Mouse (Mus musculus): ENCODE results near the gene Ntm. TPM values are rescaled to one million over a fixed set of nuclear protein-coding genes. Genes with fewer than 3 reads are reported as not detected.
A peak's percentile ranks its signal among the peaks of the same experiment; 100 is the strongest.

The Ntm gene
- polyA plus RNA-seq, 1 experiment from 2014 or later, result 267 TPM

- Histone ChIP-seq H3K9me3 (replicated peaks; ENCODE audit: control insufficient read depth, low read length, poor library complexity, severe bottlenecking) (no peaks in the 10 kb centered on the region), H3K4me1 (ENCODE audit: control insufficient read depth, insufficient read depth, low read length) (peaks cover 8% of the 10 kb centered on the region; the same call in 1 of the 2 replicates), H3K36me3 (ENCODE audit: control insufficient read depth, insufficient read depth, low read length) (no peaks in the 10 kb centered on the region), H3K27ac (ENCODE audit: low read length) (0 out of 2 replicates have a peak overlapping the region, but pooled peaks have one; percentile 10), H3K27me3 (ENCODE audit: control insufficient read depth, insufficient read depth, low read depth, low read length) (no peaks in the 10 kb centered on the region), H3K9ac (ENCODE audit: low read depth, low read length) (no peak overlapping the region), H3K4me2 (ENCODE audit: low read length) (no peak overlapping the region), H3K4me3 (ENCODE audit: low read depth, low read length) (no peak overlapping the region)
- ATAC-seq, result peak; percentile 72; the same call in 1 of the 2 replicates
- WGBS, result 51% methylated on average over 11 of the region's 11 CpGs
Measured at GRCm38 (mm10) chr9:29772625-29773388, 190.1 kb downstream of the Ntm start.

DNA sequence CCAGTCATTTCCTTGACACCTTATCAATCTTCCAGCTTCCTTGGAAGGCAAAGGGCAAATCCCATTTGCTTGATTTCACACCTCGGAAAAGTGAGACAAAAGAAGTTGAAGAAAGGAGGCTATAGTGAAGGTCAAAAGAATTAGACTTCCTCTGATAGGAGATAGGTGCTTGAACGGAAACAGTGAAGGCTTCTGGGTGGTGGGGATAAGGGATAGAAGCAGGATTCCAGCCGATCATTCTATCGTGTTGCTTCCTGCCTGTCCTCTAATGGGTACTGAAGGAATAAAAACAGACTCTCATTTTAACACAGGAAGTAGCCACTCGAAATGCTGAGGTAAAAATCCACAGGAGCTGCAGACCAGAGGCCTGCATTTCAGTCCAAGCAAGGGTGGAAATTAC lies 191.1 kb downstream of the Ntm start:
- Histone ChIP-seq H3K4me2 (ENCODE audit: low read length) (no peak overlapping the region), H3K4me3 (ENCODE audit: low read depth, low read length) (no peak overlapping the region), H3K9ac (ENCODE audit: low read depth, low read length) (no peak overlapping the region), H3K27ac (ENCODE audit: low read length) (no peak overlapping the region), H3K4me1 (ENCODE audit: control insufficient read depth, insufficient read depth, low read length) (peaks cover 14% of the 10 kb centered on the region; the same call in 1 of the 2 replicates), H3K9me3 (replicated peaks; ENCODE audit: control insufficient read depth, low read length, poor library complexity, severe bottlenecking) (no peaks in the 10 kb centered on the region), H3K27me3 (ENCODE audit: control insufficient read depth, insufficient read depth, low read depth, low read length) (no peaks in the 10 kb centered on the region), H3K36me3 (ENCODE audit: control insufficient read depth, insufficient read depth, low read length) (no peaks in the 10 kb centered on the region)
- 42% methylated on average over 5 of the region's 5 CpGs for WGBS
- no peak for ATAC-seq

DNA sequence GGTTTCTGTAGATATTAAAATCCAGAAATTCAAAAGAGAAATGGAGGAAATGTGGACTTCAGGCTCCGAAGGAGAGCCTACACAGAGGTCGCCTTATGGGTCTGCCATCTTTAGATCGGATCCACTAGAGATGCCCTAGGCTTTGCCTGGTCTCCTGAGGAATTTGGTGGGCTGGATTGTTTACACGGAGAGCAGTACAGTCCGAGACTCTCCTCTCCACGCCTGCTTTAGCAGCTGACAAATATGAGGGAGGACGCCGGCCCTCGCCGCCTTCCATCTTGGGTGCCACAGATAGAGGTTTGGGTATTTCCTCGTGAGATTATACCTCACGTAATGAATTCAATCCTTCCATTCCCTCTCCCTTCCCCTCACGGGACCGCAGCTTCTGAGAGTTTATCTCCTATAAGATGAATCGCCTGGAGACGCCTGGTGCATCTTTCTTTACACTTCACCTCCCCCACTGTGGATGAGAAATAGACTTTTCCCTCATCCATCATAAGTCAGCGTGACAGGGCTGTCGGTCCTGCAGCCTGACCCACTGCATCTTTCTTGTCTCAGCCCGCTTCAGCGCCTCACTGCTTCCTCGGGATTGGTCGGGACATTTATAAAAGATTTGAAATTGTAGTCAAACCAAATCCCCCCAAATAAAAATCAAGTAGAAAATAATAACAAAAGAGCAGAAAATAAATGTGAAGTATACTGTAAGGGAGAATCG lies 191.7 kb downstream of the Ntm start:
- 62% methylated on average over 23 of the region's 23 CpGs for WGBS
- Histone ChIP-seq H3K27me3 (ENCODE audit: control insufficient read depth, insufficient read depth, low read depth, low read length) (no peaks in the 10 kb centered on the region), H3K4me1 (ENCODE audit: control insufficient read depth, insufficient read depth, low read length) (peaks cover 20% of the 10 kb centered on the region; the same call in 1 of the 2 replicates), H3K9me3 (replicated peaks; ENCODE audit: control insufficient read depth, low read length, poor library complexity, severe bottlenecking) (no peaks in the 10 kb centered on the region), H3K27ac (ENCODE audit: low read length) (0 out of 2 replicates have a peak overlapping the region, but pooled peaks have one; percentile 2), H3K36me3 (ENCODE audit: control insufficient read depth, insufficient read depth, low read length) (no peaks in the 10 kb centered on the region), H3K4me2 (ENCODE audit: low read length) (no peak overlapping the region), H3K9ac (ENCODE audit: low read depth, low read length) (no peak overlapping the region), H3K4me3 (ENCODE audit: low read depth, low read length) (no peak overlapping the region)
- no peak for ATAC-seq

GRCm38 (mm10) chr9:29769361-29769760 lies 193.6 kb downstream of the Ntm start:
- ATAC-seq, result no peak
- no peak overlapping the region for H3K27ac ChIP-seq (ENCODE audit: low read length)
- H3K36me3 ChIP-seq (ENCODE audit: control insufficient read depth, insufficient read depth, low read length), result no peaks in the 10 kb centered on the region
- no peak overlapping the region for H3K9ac ChIP-seq (ENCODE audit: low read depth, low read length)
- no peaks in the 10 kb centered on the region for H3K27me3 ChIP-seq (ENCODE audit: control insufficient read depth, insufficient read depth, low read depth, low read length)
- H3K9me3 ChIP-seq (replicated peaks; ENCODE audit: control insufficient read depth, low read length, poor library complexity, severe bottlenecking), result no peaks in the 10 kb centered on the region
- H3K4me1 ChIP-seq (ENCODE audit: control insufficient read depth, insufficient read depth, low read length), result peaks cover 22% of the 10 kb centered on the region; the same call in 1 of the 2 replicates
- H3K4me3 ChIP-seq (ENCODE audit: low read depth, low read length), result no peak overlapping the region
- H3K4me2 ChIP-seq (ENCODE audit: low read length), result no peak overlapping the region
- 53% methylated on average over 4 of the region's 4 CpGs for WGBS

DNA sequence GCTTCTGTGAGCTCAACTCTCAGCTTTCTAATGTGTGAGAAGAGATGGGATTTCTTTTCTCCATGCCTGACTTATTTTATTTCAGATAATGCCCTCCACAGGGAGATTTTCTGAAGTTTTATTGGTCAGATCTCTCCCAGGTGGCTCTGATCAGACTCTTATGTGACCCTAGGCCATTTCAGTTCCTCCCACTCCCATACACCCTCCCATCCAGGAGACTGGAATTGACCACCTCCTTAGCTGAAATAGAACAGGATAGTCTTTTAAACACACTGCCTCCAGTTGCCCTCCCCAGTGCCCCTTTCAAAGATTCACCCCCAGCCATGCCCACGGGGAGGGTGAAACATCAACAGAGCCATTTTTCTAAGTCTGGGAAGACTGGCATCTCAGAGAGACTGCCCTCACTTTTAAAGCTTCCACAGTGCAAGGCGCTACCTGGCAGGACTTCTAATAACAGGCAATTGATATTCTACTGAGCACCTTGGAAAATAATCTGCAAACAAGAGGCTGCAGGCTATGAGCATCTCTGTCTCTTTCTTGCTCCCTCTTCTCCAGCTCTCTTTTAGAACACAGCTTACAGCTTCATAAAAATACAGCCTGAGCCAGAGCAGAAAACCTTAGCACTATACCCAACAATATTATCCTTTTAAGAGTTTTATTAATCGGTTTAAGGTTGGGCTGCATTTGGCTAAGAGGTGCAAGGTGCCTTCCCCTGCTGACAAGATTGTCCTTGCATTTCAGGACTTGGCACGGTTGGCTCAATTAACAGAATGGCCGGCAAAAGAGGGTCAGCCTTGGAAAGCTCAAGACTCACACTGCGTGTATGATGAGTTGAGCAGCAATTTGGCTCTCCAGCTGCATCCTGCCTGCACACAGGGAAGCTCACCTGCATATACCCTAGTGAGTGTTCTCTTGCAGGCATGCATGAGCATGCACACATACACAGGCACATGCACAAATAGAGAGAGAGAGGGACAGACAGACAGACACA lies 196.7 kb downstream of the Ntm start:
- H3K4me1 ChIP-seq (ENCODE audit: control insufficient read depth, insufficient read depth, low read length), result peaks cover 22% of the 10 kb centered on the region
- 0 out of 2 replicates have a peak overlapping the region, but pooled peaks have one; percentile 16 for H3K9ac ChIP-seq (ENCODE audit: low read depth, low read length)
- WGBS, result 42% methylated on average over 6 of the region's 6 CpGs
- H3K27ac ChIP-seq (ENCODE audit: low read length), result peak overlapping the region; percentile 65
- H3K36me3 ChIP-seq (ENCODE audit: control insufficient read depth, insufficient read depth, low read length), result no peaks in the 10 kb centered on the region
- H3K4me3 ChIP-seq (ENCODE audit: low read depth, low read length), result no peak overlapping the region
- no peaks in the 10 kb centered on the region for H3K9me3 ChIP-seq (replicated peaks; ENCODE audit: control insufficient read depth, low read length, poor library complexity, severe bottlenecking)
- H3K4me2 ChIP-seq (ENCODE audit: low read length), result no peak overlapping the region
- peak; percentile 46; the same call in 1 of the 2 replicates for ATAC-seq
- H3K27me3 ChIP-seq (ENCODE audit: control insufficient read depth, insufficient read depth, low read depth, low read length), result no peaks in the 10 kb centered on the region

DNA sequence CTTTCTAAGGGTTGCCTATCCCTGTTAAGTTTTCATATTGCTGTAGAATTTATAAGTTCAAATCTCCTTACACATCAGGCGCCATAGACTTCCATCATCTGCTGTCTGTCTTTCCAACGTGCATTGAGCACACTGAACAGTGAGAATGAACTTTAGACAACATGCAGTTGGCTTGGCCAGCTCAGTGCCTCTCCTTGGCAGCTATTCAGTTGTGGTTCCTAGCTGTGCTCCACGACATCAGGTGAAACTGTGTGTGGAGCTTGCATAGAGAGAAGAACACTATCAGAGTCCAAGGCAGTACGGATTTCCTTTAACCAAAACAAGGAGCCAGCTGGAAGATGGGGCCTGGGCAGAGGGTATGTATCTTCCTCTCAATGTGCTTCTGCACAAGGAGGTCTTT lies 199.6 kb downstream of the Ntm start:
- WGBS, result 91% methylated on average over 4 of the region's 4 CpGs
- peaks cover 22% of the 10 kb centered on the region for H3K4me1 ChIP-seq (ENCODE audit: control insufficient read depth, insufficient read depth, low read length)
- no peak overlapping the region for H3K9ac ChIP-seq (ENCODE audit: low read depth, low read length)
- no peak for ATAC-seq
- H3K4me3 ChIP-seq (ENCODE audit: low read depth, low read length), result no peak overlapping the region
- H3K36me3 ChIP-seq (ENCODE audit: control insufficient read depth, insufficient read depth, low read length), result no peaks in the 10 kb centered on the region
- H3K27me3 ChIP-seq (ENCODE audit: control insufficient read depth, insufficient read depth, low read depth, low read length), result no peaks in the 10 kb centered on the region
- H3K27ac ChIP-seq (ENCODE audit: low read length), result no peak overlapping the region
- H3K4me2 ChIP-seq (ENCODE audit: low read length), result no peak overlapping the region
- H3K9me3 ChIP-seq (replicated peaks; ENCODE audit: control insufficient read depth, low read length, poor library complexity, severe bottlenecking), result no peaks in the 10 kb centered on the region

DNA sequence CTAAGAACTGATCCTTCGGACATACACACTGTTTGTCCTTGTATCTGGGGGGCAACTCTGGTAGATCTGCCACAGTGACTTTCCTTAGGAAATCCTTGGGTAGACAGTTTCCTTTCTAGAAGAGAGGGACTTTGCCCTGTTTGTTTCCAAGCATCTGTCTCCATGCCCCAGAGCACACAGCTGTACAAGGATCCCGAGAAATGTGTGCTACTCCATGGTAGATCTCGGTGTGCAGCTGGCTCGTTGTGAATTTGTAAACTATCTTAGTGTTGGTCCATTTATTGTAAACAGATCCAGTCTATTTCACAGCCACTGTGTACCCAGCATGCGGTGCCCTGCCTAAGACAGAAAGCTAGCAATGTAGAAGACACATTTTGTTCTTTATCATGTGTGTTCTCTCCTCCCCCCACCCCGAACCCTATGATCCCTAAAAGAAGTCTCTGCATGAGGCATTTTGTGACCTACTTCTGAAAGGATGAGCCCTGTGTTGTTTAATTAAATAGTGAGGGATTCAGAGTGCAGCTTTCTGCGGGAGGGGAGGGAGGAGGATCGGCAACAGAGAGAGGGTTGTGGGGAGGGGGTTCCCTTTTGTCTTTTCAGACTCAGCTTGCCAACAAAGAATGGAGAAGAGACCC lies 200.9 kb downstream of the Ntm start:
- Histone ChIP-seq H3K4me3 (ENCODE audit: low read depth, low read length) (no peak overlapping the region), H3K9ac (ENCODE audit: low read depth, low read length) (no peak overlapping the region), H3K36me3 (ENCODE audit: control insufficient read depth, insufficient read depth, low read length) (no peaks in the 10 kb centered on the region), H3K27me3 (ENCODE audit: control insufficient read depth, insufficient read depth, low read depth, low read length) (no peaks in the 10 kb centered on the region), H3K4me2 (ENCODE audit: low read length) (no peak overlapping the region), H3K27ac (ENCODE audit: low read length) (no peak overlapping the region), H3K4me1 (ENCODE audit: control insufficient read depth, insufficient read depth, low read length) (peaks cover 17% of the 10 kb centered on the region), H3K9me3 (replicated peaks; ENCODE audit: control insufficient read depth, low read length, poor library complexity, severe bottlenecking) (no peaks in the 10 kb centered on the region)
- 20% methylated on average over 8 of the region's 8 CpGs for WGBS
- ATAC-seq, result peak; percentile 49; the same call in 1 of the 2 replicates

GRCm38 (mm10) chr9:29761511-29761910 lies 201.4 kb downstream of the Ntm start:
- whole genome bisulfite sequencing, result 60% methylated on average over 5 of the region's 5 CpGs
- H3K9me3 ChIP-seq (replicated peaks; ENCODE audit: control insufficient read depth, low read length, poor library complexity, severe bottlenecking), result no peaks in the 10 kb centered on the region
- 0 out of 2 replicates have a peak, but pooled peaks have one; percentile 25 for ATAC-seq

More at GRCm38 (mm10) chr9:29761511-29761910, 201.4 kb downstream of the Ntm start:
- H3K4me2 ChIP-seq (ENCODE audit: low read length), result no peak overlapping the region
- H3K4me1 ChIP-seq (ENCODE audit: control insufficient read depth, insufficient read depth, low read length), result peaks cover 12% of the 10 kb centered on the region
- H3K4me3 ChIP-seq (ENCODE audit: low read depth, low read length), result no peak overlapping the region
- H3K27me3 ChIP-seq (ENCODE audit: control insufficient read depth, insufficient read depth, low read depth, low read length), result no peaks in the 10 kb centered on the region
- H3K36me3 ChIP-seq (ENCODE audit: control insufficient read depth, insufficient read depth, low read length), result no peaks in the 10 kb centered on the region
- H3K27ac ChIP-seq (ENCODE audit: low read length), result no peak overlapping the region
- H3K9ac ChIP-seq (ENCODE audit: low read depth, low read length), result no peak overlapping the region
